Mouse (Mus musculus) bone marrow macrophage, adult 2 months (primary cell): ENCODE results near the gene 3110082J24Rik.

Source experiments
- CTCF ChIP-seq: IDR thresholded peaks from 2 replicates; pipeline ENCODE4 v1.5.1; 2012; ENCODE audit warnings: low read depth, mild to moderate bottlenecking, low read length, moderate library complexity
- POLR2A ChIP-seq: IDR thresholded peaks from 2 replicates; pipeline ENCODE4 v1.6.1; 2012; ENCODE audit warnings: mild to moderate bottlenecking, low read depth, low read length, borderline replicate concordance

DNA sequence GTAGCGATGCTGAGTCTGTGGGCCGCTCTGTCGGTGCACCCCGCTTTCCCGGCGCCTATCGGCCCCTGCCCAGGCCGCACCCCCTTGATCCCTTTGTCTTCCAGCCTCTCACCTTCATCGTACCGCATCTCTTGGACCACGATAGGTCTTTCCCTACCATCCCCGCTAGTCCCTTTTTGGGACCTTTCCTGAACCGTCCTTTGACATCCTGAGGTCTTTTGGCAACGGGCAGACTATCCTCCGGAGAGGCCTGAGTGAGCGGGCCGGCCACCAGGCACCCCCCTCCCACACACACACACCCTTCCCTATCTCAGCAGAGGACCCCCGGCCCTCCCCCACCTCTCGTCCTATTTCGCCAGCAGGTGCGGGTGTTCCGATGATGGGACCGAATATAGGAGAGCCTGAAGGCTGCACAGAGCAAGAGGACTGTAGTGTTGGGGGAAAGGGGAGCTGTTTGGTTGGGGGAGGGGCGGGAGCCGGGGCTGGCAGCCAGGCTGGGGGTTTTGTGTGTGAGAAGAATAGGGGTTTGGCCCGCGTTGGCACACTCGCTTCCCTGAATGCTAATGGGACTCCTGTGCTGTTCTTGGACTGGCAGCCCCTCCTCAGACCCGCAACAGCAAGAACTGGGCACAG lies at the start of gene 3110082J24Rik:
- TF ChIP-seq POLR2A (no peak), CTCF (no peak)
